8 mouse cellular contexts compared by ENCODE assay signal in the genomic region with DNA sequence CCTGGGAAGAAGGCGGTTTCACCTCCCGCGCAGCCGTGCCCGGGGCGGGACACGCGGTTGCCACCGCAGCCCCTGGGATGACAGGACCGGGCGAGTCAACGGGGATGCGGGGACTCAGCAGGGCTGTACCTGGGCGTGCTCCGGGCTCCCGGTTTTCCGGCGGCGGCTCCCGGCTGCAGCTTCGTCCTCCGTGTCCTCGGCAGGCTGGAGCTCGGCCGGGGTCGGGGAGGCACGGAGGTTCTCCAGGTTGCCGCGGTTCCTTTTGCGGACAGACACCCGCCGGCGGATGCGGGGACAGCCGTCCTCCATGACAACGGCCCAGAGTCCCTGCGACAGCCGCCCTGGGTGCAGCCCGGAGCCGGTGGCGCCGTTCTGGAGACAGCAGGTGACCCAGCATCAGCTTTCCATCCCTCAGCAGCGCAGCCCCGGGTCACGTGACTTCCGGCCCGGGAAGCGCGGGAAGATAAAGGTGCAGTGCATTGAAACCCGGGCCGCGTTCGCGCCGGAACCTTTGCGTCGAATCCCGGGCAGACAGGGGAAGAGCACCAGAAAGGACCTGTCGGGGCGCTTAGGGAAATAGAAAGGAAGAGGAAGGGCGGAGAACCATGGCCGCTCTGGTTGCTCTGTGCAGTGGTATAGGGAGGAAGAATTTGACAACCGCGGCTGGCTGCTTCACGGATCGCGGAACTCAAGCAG. TPM values are rescaled to one million over a fixed set of nuclear protein-coding genes. Genes with fewer than 3 reads are reported as not detected.
DNase-seq lines count a peak whose midpoint lies in the region; ATAC-seq and TF ChIP-seq lines count a peak whose summit lies in the region.

A gene (minus strand): TSS at position 434 of the 696 bp plus-strand sequence.
A gene (plus strand): TSS at position 463 of the 696 bp plus-strand sequence.

- no peaks in the 10 kb centered on the region; the same call in 1 of the 2 replicates for H3K79me2 ChIP-seq in liver, adult 2 months (ENCODE audit: control insufficient read depth, insufficient read depth, low read length)
- H3K79me2 ChIP-seq in myocyte (ENCODE audit: control insufficient read depth, insufficient read depth) = peaks cover 11% of the 10 kb centered on the region

- H3K9ac ChIP-seq in heart, embryonic 11.5 days (ENCODE audit: low read depth, low read length) = peak within 1 kb of the TSS; percentile 84
- peak within 1 kb of the TSS; percentile 83 for H3K9ac ChIP-seq in kidney, embryonic 16.5 days (replicated peaks; ENCODE audit: low read length)
- peak within 1 kb of the TSS; percentile 67 for H3K9ac ChIP-seq in liver, adult 2 months (ENCODE audit: low read depth, low read length)

- H3K36me3 ChIP-seq in heart, embryonic 11.5 days (ENCODE audit: control insufficient read depth, insufficient read depth, low read length) = peaks cover 11% of the 10 kb centered on the region; the same call in 1 of the 2 replicates
- peaks cover 10% of the 10 kb centered on the region; the same call in 1 of the 2 replicates for H3K36me3 ChIP-seq in kidney, embryonic 16.5 days (ENCODE audit: insufficient read depth, low read length)
- H3K36me3 ChIP-seq in liver, adult 2 months (ENCODE audit: control insufficient read depth, insufficient read depth, low read length) = peaks cover 10% of the 10 kb centered on the region; the same call in 1 of the 2 replicates
- peaks cover 7% of the 10 kb centered on the region for H3K36me3 ChIP-seq in myocyte (ENCODE audit: control insufficient read depth, insufficient read depth)
- peaks cover 6% of the 10 kb centered on the region; the same call in 1 of the 2 replicates for H3K36me3 ChIP-seq in splenic B cell, adult 2 months (ENCODE audit: control insufficient read depth, insufficient read depth, low read length, poor library complexity, severe bottlenecking)

- no peak for TF ChIP-seq CTCF in liver, adult 2 months (IDR thresholded peaks at IDR 0.05; ENCODE audit: low read depth, low read length)

- ATAC-seq in erythroblast, adult 5-6 weeks (replicated peaks; ENCODE audit: low FRiP score, poor library complexity, severe bottlenecking) = peak; percentile 94
- peak; percentile 96 for ATAC-seq in heart, embryonic 11.5 days (replicated peaks; ENCODE audit: insufficient number of reproducible peaks, low FRiP score, low TSS enrichment)
- peak; percentile 97 for ATAC-seq in kidney, embryonic 16.5 days (ENCODE audit: low FRiP score, low TSS enrichment)

- TF ChIP-seq POLR2A in liver, adult 2 months (IDR thresholded peaks at IDR 0.05; ENCODE audit: extremely low read depth, insufficient read depth, low read length) = no peak; the same call in 1 of the 2 replicates
- TF ChIP-seq POLR2A in myocyte (IDR thresholded peaks at IDR 0.05; ENCODE audit: insufficient read length, low read depth) = peak; percentile 60

- H3K4me2 ChIP-seq in heart, embryonic 11.5 days = peak within 1 kb of the TSS; percentile 97
- H3K4me2 ChIP-seq in kidney, embryonic 16.5 days (replicated peaks; ENCODE audit: low read depth, low read length) = peak within 1 kb of the TSS; percentile 94
- peak within 1 kb of the TSS; percentile 91 for H3K4me2 ChIP-seq in myocyte (ENCODE audit: low read depth)

- peak within 1 kb of the TSS; percentile 41 for H3ac ChIP-seq in myocyte (ENCODE audit: control insufficient read depth, insufficient read length)

- peak; percentile 84 to 86 for DNase-seq in B cell, adult 2 months
- peak; percentile 98 for DNase-seq in brain, adult 2 months (ENCODE audit: low read depth, low spot score)
- DNase-seq in liver, adult 2 months (ENCODE audit: extremely low read depth, low read depth, low spot score) = peak; percentile 86
- peak; percentile 82 for DNase-seq in splenic B cell, adult 2 months (ENCODE audit: low read depth, low spot score)

- 0 out of 2 replicates have a peak, but pooled peaks cover 2% of the 10 kb centered on the region for H3K4me1 ChIP-seq in heart, embryonic 11.5 days (ENCODE audit: control insufficient read depth, insufficient read depth, low read length)
- H3K4me1 ChIP-seq in kidney, embryonic 16.5 days (ENCODE audit: insufficient read depth, low read length) = peaks cover 14% of the 10 kb centered on the region
- H3K4me1 ChIP-seq in liver, adult 2 months (ENCODE audit: control insufficient read depth, insufficient read depth, low read length) = no peaks in the 10 kb centered on the region

- no peaks in the 10 kb centered on the region for H3K9me3 ChIP-seq in heart, embryonic 11.5 days (replicated peaks; ENCODE audit: control insufficient read depth, low read length)
- no peaks in the 10 kb centered on the region for H3K9me3 ChIP-seq in kidney, embryonic 16.5 days (ENCODE audit: low read length)

- peak within 1 kb of the TSS; percentile 87 for H3K4me3 ChIP-seq in heart, embryonic 11.5 days (ENCODE audit: low read depth, low read length)
- peak within 1 kb of the TSS; percentile 87 for H3K4me3 ChIP-seq in kidney, embryonic 16.5 days (ENCODE audit: low read length)
- peak within 1 kb of the TSS; percentile 70 for H3K4me3 ChIP-seq in liver, adult 2 months (ENCODE audit: insufficient read depth, low read depth, low read length)
- H3K4me3 ChIP-seq in myocyte = peak within 1 kb of the TSS; percentile 58

- no peaks in the 10 kb centered on the region for H3K27me3 ChIP-seq in heart, embryonic 11.5 days (ENCODE audit: control insufficient read depth, insufficient read depth, low read length)
- H3K27me3 ChIP-seq in kidney, embryonic 16.5 days (ENCODE audit: insufficient read depth, low read length) = no peaks in the 10 kb centered on the region
- no peaks in the 10 kb centered on the region for H3K27me3 ChIP-seq in liver, adult 2 months (ENCODE audit: control insufficient read depth, insufficient read depth, low read length)
- no peaks in the 10 kb centered on the region for H3K27me3 ChIP-seq in myocyte (ENCODE audit: control insufficient read depth, insufficient read depth, insufficient read length)
- H3K27me3 ChIP-seq in splenic B cell, adult 2 months (ENCODE audit: control insufficient read depth, insufficient read depth, low read length, poor library complexity, severe bottlenecking) = no peaks in the 10 kb centered on the region

- no peak within 1 kb of the TSS for H3K27ac ChIP-seq in heart, embryonic 11.5 days (ENCODE audit: low read depth, low read length)
- H3K27ac ChIP-seq in kidney, embryonic 16.5 days (ENCODE audit: low read length) = 0 out of 2 replicates have a peak within 1 kb of the TSS, but pooled peaks have one; percentile 10
- no peak within 1 kb of the TSS for H3K27ac ChIP-seq in liver, adult 2 months (replicated peaks; ENCODE audit: insufficient read depth, low read depth, low read length)

- under 1% methylated on average over 67 of the region's 67 CpGs for WGBS in heart, embryonic 11.5 days (ENCODE audit: insufficient replicate concordance)
- under 1% methylated on average over 67 of the region's 67 CpGs for WGBS in kidney, embryonic 16.5 days
- WGBS in liver, adult 2 months = under 1% methylated on average over 67 of the region's 67 CpGs

TF ChIP-seq in myocyte, 11 proteins besides CTCF, POLR2A, EP300 and RAD21:
- TF ChIP-seq MAX (IDR thresholded peaks at IDR 0.05; ENCODE audit: low read depth) = peak; percentile 27
- TF ChIP-seq SRF (IDR thresholded peaks at IDR 0.05; ENCODE audit: control insufficient read depth, insufficient read length, low read depth) = peak; percentile 31
- TF ChIP-seq MYOD1 (IDR thresholded peaks at IDR 0.05; ENCODE audit: control insufficient read depth in 1 of 3, insufficient read length in 2 of 3, low read depth in 2 of 3) = peak in 1 of 3 experiments; percentile 37
- no peak for TF ChIP-seq TCF3 (IDR thresholded peaks at IDR 0.05; ENCODE audit: insufficient read length, low read depth)
- no peak for TF ChIP-seq REST (IDR thresholded peaks at IDR 0.05; ENCODE audit: insufficient read depth, insufficient read length)
- TF ChIP-seq MYOG (IDR thresholded peaks at IDR 0.05; ENCODE audit: control insufficient read depth in 1 of 3, insufficient read depth in 1 of 3, insufficient read length in 2 of 3, low read depth in 2 of 3) = peak in 1 of 3 experiments; percentile 53
- TF ChIP-seq CEBPB (IDR thresholded peaks at IDR 0.05; ENCODE audit: insufficient read depth, poor library complexity, severe bottlenecking) = no peak
- peak; percentile 50 for TF ChIP-seq POLR2AphosphoS2 (IDR thresholded peaks at IDR 0.05; ENCODE audit: insufficient read length, low read depth)
- peak; percentile 79 for TF ChIP-seq E2F4 (IDR thresholded peaks at IDR 0.05; ENCODE audit: insufficient read depth)
- peak; percentile 92 for TF ChIP-seq USF1 (IDR thresholded peaks at IDR 0.05; ENCODE audit: low read depth)
- no peak for TF ChIP-seq TCF12 (IDR thresholded peaks at IDR 0.05; ENCODE audit: insufficient read depth, poor library complexity, severe bottlenecking)

RNA-seq across cellular contexts. Expression of the first gene that starts in this region (rescaled TPM):
- total RNA-seq in erythroblast, adult 5-6 weeks (2015; ENCODE audit: low replicate concordance) = 9.0 and 34.6 TPM in 2 replicates
- total RNA-seq in erythroblast, adult 5-6 weeks (2017; ENCODE audit: low replicate concordance) = 10.7 and 25.5 TPM in 2 replicates
- polyA plus RNA-seq in heart, embryonic 11.5 days (2014; fragmentation: Nextera tagmentation; extraction: Ambion mirVana) = 13.1 and 15.3 TPM in 2 replicates
- polyA plus RNA-seq in kidney, embryonic 16.5 days (2015; fragmentation: Nextera tagmentation; extraction: Ambion mirVana) = 12.9 and 16.5 TPM in 2 replicates
- 3.2 and 4.3 TPM in 2 replicates for total RNA-seq in liver, adult 2 months (2014; rRNA removed)
- 2.4 and 2.5 TPM in 2 replicates for polyA plus RNA-seq in liver, adult 2 months (2012; rRNA removed)
- polyA plus RNA-seq in myocyte (2012; fragmentation: generic; extraction: Trizol) = 4.2 TPM

RNA-seq across cellular contexts. Expression of the second gene that starts in this region (rescaled TPM):
- 15.8 and 24.9 TPM in 2 replicates for total RNA-seq in erythroblast, adult 5-6 weeks (2015; ENCODE audit: low replicate concordance)
- total RNA-seq in erythroblast, adult 5-6 weeks (2017; ENCODE audit: low replicate concordance) = 26.3 and 36.8 TPM in 2 replicates
- polyA plus RNA-seq in heart, embryonic 11.5 days (2014; fragmentation: Nextera tagmentation; extraction: Ambion mirVana) = 137 and 158 TPM in 2 replicates
- polyA plus RNA-seq in kidney, embryonic 16.5 days (2015; fragmentation: Nextera tagmentation; extraction: Ambion mirVana) = 137 and 142 TPM in 2 replicates
- 41.0 and 48.5 TPM in 2 replicates for total RNA-seq in liver, adult 2 months (2014; rRNA removed)
- 22.7 and 28.6 TPM in 2 replicates for polyA plus RNA-seq in liver, adult 2 months (2012; rRNA removed)
- 71.7 TPM for polyA plus RNA-seq in myocyte (2012; fragmentation: generic; extraction: Trizol)
